Mouse (Mus musculus): ENCODE results near the gene Col16a1.

GRCm38 (mm10) chr4:130123020-130123419 lies 75.4 kb downstream of the Col16a1 start:
- TF ChIP-seq EP300 (IDR thresholded peaks at IDR 0.05; ENCODE audit: low read depth) (no peak), CTCF (IDR thresholded peaks at IDR 0.05; ENCODE audit: low read depth) (no peak)
